Mouse (Mus musculus): ENCODE data around the gene Rnf31. TPM values are rescaled to one million over a fixed set of nuclear protein-coding genes. Genes with fewer than 3 reads are reported as not detected.
A peak's percentile ranks its signal among the peaks of the same experiment; 100 is the strongest.

Gene Rnf31
- total RNA-seq (2014; rRNA removed), result 4.9 and 8.0 TPM in 2 replicates
- 15.4 and 20.4 TPM in 2 replicates for polyA plus RNA-seq (2012; rRNA removed)

GRCm38 (mm10) chr14:55591331-55591891 lies at the start of gene Rnf31:
Gene Rnf31 (plus strand): TSS chr14:55591708.
- H3K4me3 ChIP-seq (ENCODE audit: insufficient read depth, low read depth, low read length), result peak within 1 kb of the TSS; percentile 86
- peak within 1 kb of the TSS; percentile 98 for H3K27ac ChIP-seq (replicated peaks; ENCODE audit: insufficient read depth, low read depth, low read length)
- under 1% methylated on average over 33 of the region's 33 CpGs for WGBS
- peaks cover 16% of the 10 kb centered on the region; the same call in 1 of the 2 replicates for H3K79me2 ChIP-seq (ENCODE audit: control insufficient read depth, insufficient read depth, low read length)
- TF ChIP-seq POLR2A (IDR thresholded peaks at IDR 0.05; ENCODE audit: extremely low read depth, insufficient read depth, low read length), result peak; percentile 79
- no peak for TF ChIP-seq CTCF (IDR thresholded peaks at IDR 0.05; ENCODE audit: low read depth, low read length)
- no peaks in the 10 kb centered on the region for H3K27me3 ChIP-seq (ENCODE audit: control insufficient read depth, insufficient read depth, low read length)
- DNase-seq (ENCODE audit: extremely low read depth, low read depth, low spot score), result peak; percentile 95
- peak within 1 kb of the TSS; percentile 89 for H3K9ac ChIP-seq (ENCODE audit: low read depth, low read length)
- H3K36me3 ChIP-seq (ENCODE audit: control insufficient read depth, insufficient read depth, low read length), result peaks cover 16% of the 10 kb centered on the region
- H3K4me1 ChIP-seq (ENCODE audit: control insufficient read depth, insufficient read depth, low read length), result peaks cover 8% of the 10 kb centered on the region

DNA sequence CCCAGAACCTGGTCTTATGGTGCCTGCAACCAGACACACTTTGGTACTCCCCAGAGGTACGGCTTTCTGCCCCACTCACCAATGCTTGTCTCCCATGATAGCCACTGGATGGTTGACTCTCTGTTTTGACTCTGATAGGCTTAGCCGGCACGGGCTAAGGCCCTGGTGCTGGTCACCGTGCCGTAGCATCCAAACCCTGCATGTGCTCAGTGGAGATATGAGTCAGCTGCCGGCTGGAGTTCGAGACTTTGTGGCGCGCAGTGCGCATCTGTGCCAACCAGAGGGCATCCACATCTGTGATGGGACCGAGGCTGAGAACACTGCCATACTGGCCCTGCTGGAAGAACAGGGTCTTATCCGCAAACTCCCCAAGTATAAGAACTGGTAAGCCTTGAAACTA lies 49.2 kb upstream of the Rnf31 start:
- Histone ChIP-seq H3K4me1 (ENCODE audit: control insufficient read depth, insufficient read depth, low read length) (no peaks in the 10 kb centered on the region), H3K79me2 (ENCODE audit: control insufficient read depth, insufficient read depth, low read length) (no peaks in the 10 kb centered on the region), H3K27ac (replicated peaks; ENCODE audit: insufficient read depth, low read depth, low read length) (no peak overlapping the region), H3K36me3 (ENCODE audit: control insufficient read depth, insufficient read depth, low read length) (no peaks in the 10 kb centered on the region), H3K4me3 (ENCODE audit: insufficient read depth, low read depth, low read length) (no peak overlapping the region), H3K9ac (ENCODE audit: low read depth, low read length) (no peak overlapping the region), H3K27me3 (ENCODE audit: control insufficient read depth, insufficient read depth, low read length) (no peaks in the 10 kb centered on the region)
- DNase-seq (ENCODE audit: extremely low read depth, low read depth, low spot score), result no peak
- TF ChIP-seq CTCF (IDR thresholded peaks at IDR 0.05; ENCODE audit: low read depth, low read length) (no peak), POLR2A (IDR thresholded peaks at IDR 0.05; ENCODE audit: extremely low read depth, insufficient read depth, low read length) (no peak)
- WGBS, result 97% methylated on average over 12 of the region's 12 CpGs

DNA sequence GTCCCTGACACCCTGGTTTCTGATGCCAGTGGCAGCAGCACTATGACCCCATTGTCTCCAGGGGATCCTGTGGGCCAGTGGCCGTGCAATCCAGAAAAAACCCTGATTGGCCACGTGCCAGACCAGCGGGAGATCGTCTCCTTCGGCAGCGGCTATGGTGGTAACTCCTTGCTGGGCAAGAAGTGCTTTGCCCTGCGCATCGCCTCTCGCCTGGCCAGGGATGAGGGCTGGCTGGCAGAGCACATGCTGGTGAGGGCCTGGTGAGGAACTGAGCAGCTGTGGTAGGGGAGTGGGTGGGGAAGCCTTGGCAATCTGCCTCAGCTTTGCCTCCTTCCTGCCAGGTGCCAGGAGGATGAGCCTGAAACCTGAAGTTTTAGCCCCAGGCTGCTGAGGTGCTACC lies 47.2 kb upstream of the Rnf31 start:
- WGBS, result 89% methylated on average over 9 of the region's 9 CpGs
- H3K79me2 ChIP-seq (ENCODE audit: control insufficient read depth, insufficient read depth, low read length), result no peaks in the 10 kb centered on the region
- TF ChIP-seq POLR2A (IDR thresholded peaks at IDR 0.05; ENCODE audit: extremely low read depth, insufficient read depth, low read length), result no peak
- no peaks in the 10 kb centered on the region for H3K36me3 ChIP-seq (ENCODE audit: control insufficient read depth, insufficient read depth, low read length)
- H3K27me3 ChIP-seq (ENCODE audit: control insufficient read depth, insufficient read depth, low read length), result no peaks in the 10 kb centered on the region
- H3K4me1 ChIP-seq (ENCODE audit: control insufficient read depth, insufficient read depth, low read length), result no peaks in the 10 kb centered on the region
- no peak for DNase-seq (ENCODE audit: extremely low read depth, low read depth, low spot score)
- H3K4me3 ChIP-seq (ENCODE audit: insufficient read depth, low read depth, low read length), result no peak overlapping the region
- H3K27ac ChIP-seq (replicated peaks; ENCODE audit: insufficient read depth, low read depth, low read length), result no peak overlapping the region
- no peak overlapping the region for H3K9ac ChIP-seq (ENCODE audit: low read depth, low read length)

DNA sequence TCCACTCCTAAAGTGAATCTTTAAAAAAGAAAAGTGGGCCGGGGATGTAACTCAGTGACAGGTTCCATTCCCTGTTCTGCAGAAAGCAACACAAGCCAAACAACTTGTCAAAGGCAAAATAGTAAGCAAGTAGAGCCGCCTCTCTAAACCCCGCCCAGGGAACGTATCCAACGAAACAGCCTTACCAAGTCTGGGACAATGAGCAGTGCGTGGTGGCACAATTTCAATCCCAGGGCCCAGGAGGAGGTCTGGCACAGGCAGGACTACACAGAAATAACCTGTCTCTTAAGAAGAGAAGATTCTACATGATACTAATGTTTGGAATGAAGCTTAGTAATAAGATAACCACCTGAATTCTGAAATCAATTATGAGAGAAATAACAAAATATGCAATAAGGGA lies 41.3 kb upstream of the Rnf31 start:
- no peaks in the 10 kb centered on the region for H3K36me3 ChIP-seq (ENCODE audit: control insufficient read depth, insufficient read depth, low read length)
- no peaks in the 10 kb centered on the region for H3K79me2 ChIP-seq (ENCODE audit: control insufficient read depth, insufficient read depth, low read length)
- no peaks in the 10 kb centered on the region for H3K4me1 ChIP-seq (ENCODE audit: control insufficient read depth, insufficient read depth, low read length)
- no peak overlapping the region for H3K9ac ChIP-seq (ENCODE audit: low read depth, low read length)
- no peak for TF ChIP-seq CTCF (IDR thresholded peaks at IDR 0.05; ENCODE audit: low read depth, low read length)
- no peak for TF ChIP-seq POLR2A (IDR thresholded peaks at IDR 0.05; ENCODE audit: extremely low read depth, insufficient read depth, low read length)
- WGBS, result 84% methylated on average over 6 of the region's 6 CpGs
- H3K27me3 ChIP-seq (ENCODE audit: control insufficient read depth, insufficient read depth, low read length), result no peaks in the 10 kb centered on the region
- no peak overlapping the region for H3K4me3 ChIP-seq (ENCODE audit: insufficient read depth, low read depth, low read length)
- H3K27ac ChIP-seq (replicated peaks; ENCODE audit: insufficient read depth, low read depth, low read length), result no peak overlapping the region
- no peak for DNase-seq (ENCODE audit: extremely low read depth, low read depth, low spot score)

DNA sequence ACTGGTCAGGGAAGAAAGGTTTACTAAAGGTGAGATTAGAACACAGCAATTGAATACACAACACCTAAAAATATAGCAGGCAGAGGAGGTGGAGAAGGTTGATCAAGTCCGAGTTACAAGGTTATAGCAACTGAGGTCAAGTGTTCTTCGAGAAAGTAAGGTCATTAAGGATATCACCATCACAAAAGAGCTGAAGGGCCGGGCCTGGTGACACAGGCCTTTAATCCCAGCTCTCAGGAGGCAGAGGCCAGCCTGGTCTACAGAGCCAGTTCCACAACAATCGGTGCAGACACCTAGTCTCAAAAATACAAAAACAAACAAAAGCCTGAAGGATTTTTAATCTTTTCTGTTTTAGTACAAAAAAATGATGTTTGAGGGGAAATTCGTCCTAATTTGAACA lies 40.2 kb upstream of the Rnf31 start:
- TF ChIP-seq CTCF (IDR thresholded peaks at IDR 0.05; ENCODE audit: low read depth, low read length), result no peak
- no peak for TF ChIP-seq POLR2A (IDR thresholded peaks at IDR 0.05; ENCODE audit: extremely low read depth, insufficient read depth, low read length)
- no peaks in the 10 kb centered on the region for H3K36me3 ChIP-seq (ENCODE audit: control insufficient read depth, insufficient read depth, low read length)
- 77% methylated on average over 5 of the region's 5 CpGs for WGBS

GRCm38 (mm10) chr14:55551794-55552193 lies 39.7 kb upstream of the Rnf31 start:
- 96% methylated on average over 8 of the region's 8 CpGs for WGBS
- TF ChIP-seq CTCF (IDR thresholded peaks at IDR 0.05; ENCODE audit: low read depth, low read length) (no peak), POLR2A (IDR thresholded peaks at IDR 0.05; ENCODE audit: extremely low read depth, insufficient read depth, low read length) (no peak)

More for the DNA sequence above, 40.2 kb upstream of the Rnf31 start:
- H3K27me3 ChIP-seq (ENCODE audit: control insufficient read depth, insufficient read depth, low read length), result no peaks in the 10 kb centered on the region
- no peak overlapping the region for H3K4me3 ChIP-seq (ENCODE audit: insufficient read depth, low read depth, low read length)
- no peak overlapping the region for H3K27ac ChIP-seq (replicated peaks; ENCODE audit: insufficient read depth, low read depth, low read length)
- no peak overlapping the region for H3K9ac ChIP-seq (ENCODE audit: low read depth, low read length)
- no peaks in the 10 kb centered on the region for H3K4me1 ChIP-seq (ENCODE audit: control insufficient read depth, insufficient read depth, low read length)
- no peak for DNase-seq (ENCODE audit: extremely low read depth, low read depth, low spot score)
- no peaks in the 10 kb centered on the region for H3K79me2 ChIP-seq (ENCODE audit: control insufficient read depth, insufficient read depth, low read length)

More at GRCm38 (mm10) chr14:55551794-55552193, 39.7 kb upstream of the Rnf31 start:
- H3K27ac ChIP-seq (replicated peaks; ENCODE audit: insufficient read depth, low read depth, low read length), result no peak overlapping the region
- H3K27me3 ChIP-seq (ENCODE audit: control insufficient read depth, insufficient read depth, low read length), result no peaks in the 10 kb centered on the region
- H3K4me1 ChIP-seq (ENCODE audit: control insufficient read depth, insufficient read depth, low read length), result 0 out of 2 replicates have a peak, but pooled peaks cover under 1% of the 10 kb centered on the region
- DNase-seq (ENCODE audit: extremely low read depth, low read depth, low spot score), result no peak
- H3K36me3 ChIP-seq (ENCODE audit: control insufficient read depth, insufficient read depth, low read length), result no peaks in the 10 kb centered on the region
- no peak overlapping the region for H3K9ac ChIP-seq (ENCODE audit: low read depth, low read length)
- H3K4me3 ChIP-seq (ENCODE audit: insufficient read depth, low read depth, low read length), result no peak overlapping the region
- no peaks in the 10 kb centered on the region for H3K79me2 ChIP-seq (ENCODE audit: control insufficient read depth, insufficient read depth, low read length)

Data from liver, adult 2 months (tissue).